Mouse (Mus musculus) ovary, postnatal 10 days (tissue): ENCODE measurements around the gene Cd52.

Experiments used
- DNase-seq: peaks from one replicate; pipeline ENCODE4 v3.0.0; 2022; ENCODE audit warnings: low spot score

Gene Cd52

DNA sequence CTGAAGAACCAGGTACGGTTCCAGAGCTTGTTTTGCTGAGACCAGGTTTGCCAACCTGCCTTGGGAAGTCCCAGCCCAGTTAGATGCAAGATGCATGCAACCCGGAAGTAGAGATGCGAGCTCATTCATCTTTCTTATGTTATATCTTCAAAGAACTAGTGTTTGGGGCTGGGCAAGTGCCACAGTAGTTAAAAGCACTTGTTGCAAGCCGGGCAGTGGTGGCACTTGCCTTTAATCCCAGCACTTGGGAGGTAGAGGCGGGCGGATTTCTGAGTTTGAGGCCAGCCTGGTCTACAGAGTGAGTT is 3.7 kb downstream of the Cd52 start:
- DNase-seq = no peak

DNA sequence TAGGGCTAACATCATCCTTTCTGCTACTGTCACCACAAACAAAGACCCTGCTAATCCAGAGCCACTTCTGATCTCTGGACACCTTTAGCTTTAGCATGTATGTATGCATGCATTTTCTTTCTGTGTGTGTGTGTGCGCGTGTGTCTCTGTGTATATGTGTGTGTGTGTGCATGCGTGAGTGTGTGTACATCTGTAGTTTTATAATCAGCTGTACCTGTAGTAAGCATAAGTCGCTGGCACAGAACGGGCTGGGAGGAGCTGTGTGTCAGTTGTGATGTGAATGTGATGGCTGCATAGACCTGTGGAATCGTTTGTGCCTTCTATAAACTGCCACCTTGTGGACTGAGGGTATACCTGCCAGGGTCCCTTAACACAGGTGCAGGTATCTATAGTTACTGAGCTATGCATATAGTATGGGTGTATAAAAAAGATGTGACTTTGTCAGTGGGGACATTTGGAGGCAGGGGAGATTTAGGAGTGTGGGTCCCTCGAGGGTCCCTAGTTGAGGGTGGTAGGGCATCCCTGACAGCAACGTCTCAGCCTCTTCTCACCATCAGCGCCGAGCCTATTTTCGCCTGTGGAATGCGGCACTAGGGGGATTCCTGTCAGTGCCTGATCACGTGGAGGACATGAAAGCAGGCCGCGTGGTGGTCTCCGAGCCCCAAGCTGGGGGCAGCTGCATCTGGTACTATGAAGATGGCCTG is 4.2 kb downstream of the Cd52 start:
- DNase-seq = no peak

DNA sequence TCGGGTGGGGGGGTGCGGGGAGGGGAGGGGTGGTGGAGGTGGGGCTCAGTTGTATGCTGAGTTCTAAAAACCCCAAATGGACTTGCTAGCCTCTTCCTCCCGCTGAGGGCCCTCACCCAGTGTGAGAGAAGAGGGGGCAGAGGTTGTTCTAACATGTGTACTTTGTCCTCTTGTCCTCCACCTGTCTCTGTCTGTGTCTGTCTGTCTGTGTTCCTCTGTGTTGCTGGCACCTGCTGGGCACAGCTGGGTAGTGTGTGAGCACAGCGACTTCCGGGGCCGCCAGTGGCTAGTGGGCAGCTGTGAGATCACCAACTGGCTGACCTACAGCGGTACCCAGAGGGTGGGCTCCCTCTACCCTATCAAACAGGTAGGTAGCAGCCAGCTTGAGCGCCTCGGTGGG is 5.9 kb downstream of the Cd52 start:
- DNase-seq = no peak

DNA sequence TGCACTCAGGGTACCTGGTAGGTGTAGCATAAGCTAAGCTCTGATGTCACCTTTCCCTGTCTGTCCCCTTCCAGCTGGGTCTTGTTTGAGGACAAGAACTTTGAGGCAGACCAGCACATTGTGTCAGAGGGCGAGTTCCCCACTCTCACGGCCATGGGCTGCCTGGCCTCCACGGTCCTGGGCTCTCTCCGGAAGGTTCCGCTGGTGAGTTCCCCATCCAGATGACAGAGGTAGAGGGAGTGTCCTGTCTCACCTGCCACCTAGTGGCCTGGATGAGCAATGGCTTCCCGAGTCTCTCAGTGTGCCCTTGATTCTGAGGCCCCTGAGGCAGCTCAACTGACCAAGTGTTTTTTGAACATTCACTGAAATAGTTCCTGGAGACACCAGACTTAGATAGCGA is 7.5 kb downstream of the Cd52 start:
- DNase-seq = no peak

DNA sequence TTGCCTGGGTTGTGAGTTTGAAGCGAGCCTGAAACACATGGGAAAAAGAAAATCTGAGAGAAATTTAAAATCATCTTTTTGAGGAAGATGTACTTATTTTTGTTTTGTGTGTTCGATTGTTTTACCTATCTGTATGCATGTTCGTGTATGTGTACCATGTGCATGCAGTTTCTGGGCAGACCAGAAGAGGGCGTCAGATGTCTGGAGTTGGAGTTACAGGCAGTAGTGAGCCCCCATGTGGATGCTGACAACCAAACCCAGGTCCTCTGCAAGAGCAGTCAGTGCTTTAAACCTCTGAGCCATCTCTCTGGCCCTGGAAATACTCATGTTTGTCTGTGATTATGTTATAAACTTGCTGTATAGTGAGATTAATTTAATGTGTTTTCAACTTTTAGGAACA is 9.9 kb downstream of the Cd52 start:
- DNase-seq = no peak

DNA sequence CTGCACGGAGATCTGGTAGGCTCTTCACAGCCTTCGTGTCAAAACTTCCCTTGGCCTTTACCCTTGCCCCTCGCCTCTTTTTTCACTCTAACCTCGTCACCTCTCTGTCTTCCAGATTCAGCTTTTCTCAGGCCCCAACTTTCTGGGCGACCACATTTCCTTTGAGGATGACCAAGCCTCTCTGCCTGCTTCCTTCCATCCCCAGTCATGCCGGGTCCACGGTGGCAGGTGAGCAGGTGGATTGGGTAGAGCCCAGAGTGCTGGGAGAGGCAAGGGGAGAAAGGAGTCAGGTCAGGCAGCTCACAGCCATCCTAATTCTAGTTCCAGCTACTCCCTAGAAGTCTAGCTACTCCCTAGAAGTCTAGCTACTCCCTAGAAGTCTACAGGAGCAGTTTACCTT is 12.4 kb downstream of the Cd52 start:
- DNase-seq = no peak

DNA sequence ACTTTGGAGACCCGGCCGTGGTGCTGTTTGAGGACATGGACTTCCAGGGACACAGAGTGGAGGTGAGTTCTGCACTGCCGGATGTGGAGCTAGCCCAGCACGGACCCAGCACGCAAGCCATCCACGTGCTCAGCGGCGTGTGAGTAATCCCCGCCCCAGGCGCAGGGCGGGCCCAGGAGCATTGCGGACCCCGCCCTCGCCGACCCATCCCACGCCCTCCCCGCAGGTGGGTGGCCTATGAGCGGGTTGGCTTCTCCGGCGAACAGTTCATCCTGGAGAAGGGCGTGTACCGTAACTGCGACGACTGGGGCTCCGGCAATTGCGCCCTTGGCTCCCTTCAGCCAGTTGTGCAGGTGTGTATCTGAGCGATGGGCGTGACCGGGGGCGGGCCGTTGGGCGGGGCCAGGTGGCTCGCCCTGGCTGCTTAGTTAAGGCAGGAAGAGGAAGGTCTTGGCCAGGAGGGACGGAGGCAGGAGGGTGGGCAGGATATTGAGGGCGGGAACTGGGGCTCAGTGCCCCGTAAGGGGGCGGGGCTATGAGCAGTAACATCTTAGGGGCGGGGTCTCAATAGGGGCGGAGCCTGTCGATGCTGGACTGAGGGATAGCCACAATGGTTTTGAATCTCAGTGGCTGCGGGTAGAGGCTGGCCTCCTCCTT is 13.0 kb downstream of the Cd52 start:
- DNase-seq = peak; percentile 45

DNA sequence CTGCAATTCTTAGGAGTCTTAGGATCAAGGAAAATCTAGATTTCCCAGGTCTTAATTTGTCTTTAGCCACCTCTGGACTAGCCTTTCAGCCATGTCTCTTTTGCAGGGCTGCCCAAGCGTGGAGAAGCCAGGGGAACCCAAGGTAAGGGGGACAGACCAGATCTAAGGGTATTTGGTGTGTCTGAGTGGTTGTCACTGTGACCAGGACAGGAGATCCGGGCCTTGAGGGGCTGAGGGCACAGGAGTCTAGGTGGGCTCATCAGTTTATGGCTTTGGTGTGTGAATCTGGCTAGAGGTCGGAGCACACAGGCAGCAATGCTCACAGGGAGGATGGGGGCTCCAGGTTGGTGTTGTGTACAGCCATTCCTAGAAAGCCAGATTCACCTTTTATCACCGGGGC is 14.2 kb downstream of the Cd52 start:
- no peak for DNase-seq

DNA sequence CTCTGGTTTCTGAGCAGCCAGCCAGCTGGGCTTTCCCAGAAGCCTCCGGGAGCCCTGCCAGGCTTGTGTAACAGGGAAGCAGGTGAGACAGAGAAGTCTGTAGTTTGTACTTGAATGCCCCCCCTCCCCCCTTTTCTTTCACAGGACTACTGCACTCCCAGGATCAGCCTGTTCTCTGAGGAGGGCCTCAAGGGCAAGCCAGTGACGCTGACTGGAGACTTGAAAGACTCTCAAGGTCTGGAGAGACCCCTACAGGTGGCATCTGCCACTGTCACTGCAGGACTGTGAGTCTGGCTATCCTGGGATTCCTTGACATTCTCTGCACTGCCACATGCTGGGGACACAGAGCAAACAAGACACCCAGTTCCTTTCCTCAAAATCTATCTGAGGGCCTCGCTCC is 16.2 kb downstream of the Cd52 start:
- no peak for DNase-seq

DNA sequence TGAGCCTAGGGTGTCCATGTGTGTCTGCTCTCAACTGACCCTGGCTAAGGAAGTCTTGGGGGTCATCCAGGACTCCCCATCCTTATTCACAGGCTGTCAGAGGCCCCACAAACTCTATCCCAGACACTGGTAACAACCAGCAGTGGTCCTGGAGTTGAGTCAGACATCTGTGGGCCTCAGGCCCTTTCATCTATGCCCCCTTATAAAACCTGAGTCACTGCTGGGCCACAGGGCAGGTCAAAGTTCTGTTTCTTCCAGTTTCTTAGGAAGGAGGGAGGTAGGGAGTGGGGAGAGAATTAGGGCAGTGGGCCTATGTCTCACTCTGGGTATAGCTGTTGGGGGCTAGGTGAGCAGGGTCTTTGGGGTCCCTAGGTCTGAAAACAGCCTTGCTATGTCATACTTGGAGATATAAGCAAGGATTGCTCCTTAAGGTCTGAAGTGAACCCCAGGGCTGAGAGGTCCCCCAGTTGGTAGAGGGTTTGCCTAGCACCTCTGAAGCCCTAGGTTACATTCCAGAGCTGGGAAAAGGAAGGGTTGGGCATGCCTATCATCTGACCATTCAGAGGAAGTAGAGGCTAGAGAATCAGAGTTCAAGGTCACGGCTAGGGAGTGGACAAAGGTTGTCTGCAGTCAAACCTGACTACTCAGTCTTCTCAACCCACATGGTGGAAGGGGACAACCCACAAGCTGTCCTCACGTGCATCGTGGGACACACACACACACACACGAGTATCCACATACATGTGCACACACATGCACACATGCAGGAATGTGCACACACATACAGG is 25.9 kb downstream of the Cd52 start:
- no peak for DNase-seq

DNA sequence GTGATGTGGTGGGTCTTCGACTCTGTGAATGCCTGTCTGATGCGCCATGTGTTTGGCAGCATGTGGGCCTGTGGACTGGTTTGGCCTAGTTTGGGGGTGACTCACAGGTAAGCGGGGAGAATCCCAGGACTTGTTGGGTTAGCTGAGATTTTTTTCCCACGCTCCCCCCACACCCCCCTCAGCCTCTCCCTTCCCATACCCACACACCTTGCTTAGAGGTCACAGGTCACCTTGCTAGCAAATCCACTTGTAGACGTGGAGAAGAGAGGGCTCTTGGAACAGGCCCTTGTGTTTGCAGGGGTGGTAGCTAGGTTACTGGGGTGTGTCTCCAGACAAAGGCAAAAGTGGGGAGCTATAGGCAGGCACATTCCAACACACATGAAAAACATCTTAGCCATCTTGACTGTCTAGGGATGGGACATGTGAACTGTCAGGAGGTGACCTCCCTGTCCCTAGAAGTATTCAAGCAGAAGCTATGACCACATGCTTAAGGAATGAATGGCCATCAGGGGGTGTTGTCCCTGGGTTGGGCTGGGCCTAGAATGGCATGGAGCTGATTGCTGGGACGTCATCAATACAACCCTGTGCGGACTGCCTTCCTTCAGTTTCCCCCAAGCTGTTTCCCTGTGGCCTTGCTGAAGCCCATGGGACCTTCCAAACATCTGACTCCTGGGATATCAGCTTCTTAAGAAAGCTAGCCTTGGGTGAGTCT is 26.9 kb downstream of the Cd52 start:
- DNase-seq = no peak

DNA sequence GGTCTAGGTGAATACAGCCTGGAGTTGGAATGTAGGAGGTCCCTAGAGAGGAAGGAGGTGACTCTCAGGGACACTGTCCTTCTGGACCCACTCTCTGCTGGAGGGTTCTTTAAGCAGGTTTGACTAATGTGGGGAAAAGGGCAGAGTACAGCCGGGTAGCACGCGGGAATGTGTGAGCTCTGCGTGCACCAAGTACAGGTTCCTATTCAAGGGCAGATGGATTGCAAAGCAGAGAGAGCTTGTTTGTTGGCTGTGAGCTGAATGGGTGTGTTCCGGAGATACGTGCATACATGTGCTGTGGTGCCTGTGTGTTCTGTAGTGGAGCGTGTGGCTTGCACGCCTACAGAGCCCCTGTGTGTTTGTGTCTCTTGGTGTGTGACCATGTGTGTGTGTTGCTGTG is 27.5 kb downstream of the Cd52 start:
- DNase-seq = no peak

DNA sequence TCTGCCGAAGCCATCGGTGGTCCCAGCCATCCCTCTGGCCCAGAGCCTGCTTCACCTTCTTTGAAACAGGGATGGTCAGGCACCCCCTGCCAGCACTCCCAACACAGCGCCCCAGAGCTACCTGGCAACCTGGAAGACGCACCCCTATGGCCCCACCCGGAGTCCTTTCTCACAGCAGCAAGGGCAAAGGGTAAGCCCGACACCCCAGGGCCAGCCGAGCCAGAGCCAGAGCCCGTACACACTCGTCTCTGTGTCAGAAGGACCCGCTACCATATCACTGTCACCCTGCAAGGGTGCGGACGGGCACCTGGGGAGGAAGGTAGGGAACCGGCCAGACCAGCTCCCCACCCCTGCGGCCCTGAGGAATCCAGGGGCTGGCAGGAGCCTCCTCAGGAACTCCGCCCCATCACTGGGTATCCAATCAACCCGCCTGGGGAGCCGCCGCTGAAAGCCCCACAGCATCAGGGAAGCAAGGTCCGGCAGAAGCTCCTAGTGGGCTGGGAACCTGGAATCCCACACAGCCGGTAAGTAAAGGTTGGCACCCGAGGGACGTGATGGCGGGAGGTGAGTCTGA is 29.4 kb downstream of the Cd52 start:
- DNase-seq = no peak

DNA sequence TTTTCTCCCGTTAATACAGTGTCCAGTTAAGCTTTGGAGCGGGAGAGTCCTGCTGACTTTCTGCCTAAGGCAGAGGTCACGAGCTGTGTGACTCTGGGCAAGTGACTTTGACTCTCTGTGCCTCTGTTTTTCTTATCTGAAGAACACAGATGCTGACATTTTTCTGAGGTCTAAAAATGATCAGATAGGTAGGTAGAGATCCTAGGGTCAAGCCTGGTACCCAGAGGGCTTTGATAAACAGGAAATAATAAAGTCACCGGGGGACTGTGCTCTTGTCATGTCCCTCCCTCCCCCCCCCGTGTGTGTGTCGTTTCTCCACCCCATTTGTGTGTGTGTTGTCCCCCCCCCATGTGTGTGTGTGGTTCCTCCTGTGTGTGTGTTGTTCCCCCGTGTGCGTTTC is 32.3 kb downstream of the Cd52 start:
- no peak for DNase-seq

DNA sequence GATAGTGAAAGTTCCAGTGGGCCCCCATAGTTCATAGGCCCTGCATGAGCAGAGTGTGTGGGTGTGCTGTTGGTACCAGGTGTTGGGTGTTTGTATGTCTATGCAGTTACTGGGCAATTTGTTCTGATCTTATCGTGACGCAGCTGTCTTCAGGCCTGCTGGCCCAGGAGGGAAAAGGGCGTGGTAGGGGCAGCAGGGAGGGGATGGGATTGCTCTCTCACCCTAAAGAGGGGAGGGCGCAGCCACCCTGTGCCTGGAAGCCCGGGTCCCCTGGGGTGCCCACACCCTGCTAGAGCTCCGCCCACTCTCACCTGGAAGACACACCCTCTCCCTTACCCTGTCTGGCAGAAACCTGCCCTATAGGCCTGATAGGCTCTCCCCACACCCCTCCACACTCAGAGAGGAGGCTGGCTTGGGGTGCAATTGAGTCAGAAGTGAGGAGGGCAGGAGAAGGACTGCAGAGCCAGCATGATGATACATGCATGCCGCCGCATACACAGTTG is 32.9 kb downstream of the Cd52 start:
- DNase-seq = no peak

DNA sequence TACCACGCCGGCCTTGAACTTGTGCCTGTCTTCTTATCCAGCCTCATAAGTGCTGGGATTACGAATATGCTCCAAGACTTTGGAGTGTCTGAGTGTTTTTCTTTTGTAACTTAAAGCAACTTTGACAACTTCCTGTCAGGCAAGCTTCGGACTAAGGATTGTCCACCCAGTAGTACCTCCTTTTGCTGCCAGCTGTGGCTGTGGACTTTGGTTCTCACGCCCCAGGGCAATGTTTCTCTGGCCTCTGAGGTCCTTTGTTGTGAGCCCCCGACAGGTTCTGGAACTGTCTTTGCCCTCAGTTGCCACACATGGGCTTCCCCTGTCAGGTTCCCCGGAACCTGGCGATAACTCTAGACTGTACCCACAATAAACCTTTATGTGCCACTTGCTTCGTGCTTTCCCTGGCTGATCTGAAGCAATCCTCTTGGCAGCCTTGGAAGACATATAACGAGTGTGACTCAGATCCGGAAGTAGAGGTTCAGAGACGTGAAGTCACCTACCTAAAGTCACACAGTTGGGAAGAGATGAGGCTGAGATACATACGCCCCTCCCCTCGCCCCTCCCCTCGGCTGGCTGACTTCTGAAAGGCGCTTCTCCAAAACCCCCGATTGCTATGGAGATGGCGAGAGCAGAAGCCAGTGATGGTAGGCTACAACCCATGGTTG is 33.6 kb downstream of the Cd52 start:
- no peak for DNase-seq

DNA sequence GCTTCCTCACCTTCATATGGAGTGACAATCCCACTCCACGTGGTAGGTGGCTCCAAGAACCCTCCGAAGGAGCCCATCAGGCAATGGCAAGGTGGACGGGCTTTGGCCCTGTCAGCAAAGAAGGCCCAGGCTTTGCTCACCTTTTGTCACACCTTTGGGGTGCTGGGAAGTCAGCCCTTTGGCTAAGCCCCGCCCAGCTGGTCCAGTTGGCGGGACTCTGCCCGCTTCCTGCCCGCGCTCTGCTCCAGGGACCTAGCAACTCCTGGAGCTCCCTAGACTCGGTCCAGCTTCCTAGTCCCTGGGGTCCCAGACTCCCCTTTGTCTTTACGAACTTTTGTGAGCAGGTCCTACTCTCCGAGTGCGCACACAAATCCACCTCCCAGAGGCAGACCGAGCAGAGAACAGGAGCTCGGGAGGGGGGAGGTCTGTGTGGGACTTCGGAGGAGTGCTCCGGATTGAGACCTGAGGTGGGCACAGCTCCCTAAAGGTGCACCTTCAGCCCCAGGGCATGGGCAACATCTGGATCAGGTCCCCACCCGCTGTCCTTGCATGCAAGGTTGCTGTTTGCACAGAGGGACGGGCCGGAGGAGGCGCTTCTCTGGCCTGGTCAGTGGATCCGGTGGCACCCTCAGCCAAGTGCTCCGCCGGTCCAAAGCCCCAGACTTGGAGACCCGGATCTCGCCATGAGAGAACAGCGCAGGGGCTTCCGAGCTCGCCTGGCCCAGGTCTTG is 34.6 kb downstream of the Cd52 start, which contains the start of gene Crybg2:
TSS of gene Crybg2 (plus strand) at position 681 of the 731 bp plus-strand sequence.
- DNase-seq = no peak

DNA sequence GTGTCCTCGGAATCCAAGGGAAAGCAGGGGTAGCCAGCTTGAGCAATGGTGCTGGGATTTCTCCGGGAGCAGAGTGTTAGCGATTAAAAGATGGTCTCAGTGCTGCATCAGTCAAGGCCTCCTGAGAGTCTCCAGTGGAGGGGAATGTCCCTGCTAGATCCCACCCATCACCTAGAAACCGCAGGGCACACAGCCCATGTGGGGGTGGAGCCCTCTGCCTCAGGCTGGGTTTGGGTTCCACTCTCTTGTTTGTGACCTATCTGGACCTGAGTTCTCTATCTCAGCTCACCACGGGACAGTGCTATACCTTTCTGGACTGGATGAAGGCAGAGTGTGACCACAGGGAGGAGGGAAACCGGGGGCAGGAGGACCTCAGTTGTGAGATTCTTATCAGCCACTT is 36.0 kb downstream of the Cd52 start:
- no peak for DNase-seq

DNA sequence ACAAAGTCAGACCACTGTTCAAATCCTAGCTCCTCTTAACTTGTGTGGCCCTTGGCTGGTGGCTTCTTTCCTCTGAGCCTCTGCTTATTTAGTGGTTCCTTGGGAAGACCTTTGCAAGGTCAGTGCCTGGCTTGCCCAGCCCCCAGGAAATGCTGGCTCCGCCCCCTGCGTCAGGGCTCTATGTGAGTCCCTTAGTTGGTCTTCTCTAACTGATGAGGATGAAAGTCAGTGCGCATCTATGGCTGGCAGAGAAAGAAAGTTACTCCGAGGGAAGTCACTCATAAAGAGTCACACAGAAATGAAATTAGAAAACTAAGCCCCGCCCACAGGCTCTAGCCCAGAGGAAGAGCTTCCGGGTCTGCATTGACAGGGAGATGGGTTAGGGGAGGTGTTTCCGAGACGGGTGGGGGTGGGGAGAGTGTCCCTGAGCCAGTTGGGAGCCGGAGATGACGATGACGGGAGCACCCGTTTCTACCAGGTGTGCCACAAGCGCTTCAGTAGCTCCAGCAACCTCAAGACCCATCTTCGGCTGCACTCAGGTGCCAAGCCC is 36.6 kb downstream of the Cd52 start:
- DNase-seq = no peak

DNA sequence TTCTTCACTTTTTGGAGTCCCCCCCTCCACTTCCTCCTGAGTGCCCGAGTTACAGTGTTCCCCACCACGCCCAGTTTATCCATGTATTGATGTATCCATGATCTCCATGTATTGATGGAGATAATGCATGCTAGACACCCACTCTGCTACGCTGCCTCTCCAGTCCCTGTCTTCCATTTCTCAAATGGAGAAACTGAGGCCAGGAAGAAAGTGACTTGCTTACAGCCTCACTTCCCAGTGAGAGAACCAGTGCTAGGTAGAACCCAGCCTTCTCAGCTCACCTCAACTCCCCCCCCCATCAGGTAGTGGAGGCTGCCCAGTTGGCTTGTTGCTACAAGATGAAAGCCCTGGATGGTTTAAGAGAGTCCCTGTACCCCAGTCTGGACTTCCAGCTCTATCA is 41.3 kb downstream of the Cd52 start, which contains the start of gene Zfp683:
TSS of gene Zfp683 (plus strand) at position 301 of the 400 bp plus-strand sequence.
- no peak for DNase-seq

DNA sequence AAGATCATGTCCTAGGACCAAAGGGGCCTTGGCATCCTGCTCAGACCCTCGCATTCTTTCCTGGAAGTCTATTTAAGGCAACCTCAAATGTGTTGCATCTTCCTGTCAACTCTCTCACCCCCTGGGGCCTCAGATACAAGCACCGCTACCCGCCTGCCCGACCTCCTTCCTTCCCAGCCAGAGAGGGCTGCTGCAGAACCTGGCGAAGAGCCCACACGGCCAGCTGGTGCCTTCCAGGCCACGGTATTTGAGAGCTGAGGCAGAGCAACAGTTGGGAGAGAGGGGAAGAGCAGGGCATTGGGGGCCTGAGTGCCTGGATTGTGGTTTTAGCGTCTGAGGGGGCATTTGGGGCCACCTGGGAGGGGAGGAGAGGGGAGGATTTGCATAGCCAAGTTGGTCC is 42.3 kb downstream of the Cd52 start:
- DNase-seq = no peak
